Mouse (Mus musculus): Measurements from ENCODE around the gene Fgfr1op. TPM values are rescaled to one million over a fixed set of nuclear protein-coding genes. Genes with fewer than 3 reads are reported as not detected.

The Fgfr1op gene
- polyA plus RNA-seq, 1 experiment from 2014 or later = 32.3 TPM

- ATAC-seq (replicated peaks; ENCODE audit: low FRiP score) (no peak), DNase-seq (ENCODE audit: low spot score) (no peak)
- Histone ChIP-seq H3K4me3 (ENCODE audit: low read depth, low read length) (no peak overlapping the region), H3K36me3 (ENCODE audit: control insufficient read depth, insufficient read depth, low read length) (no peaks in the 10 kb centered on the region), H3K4me2 (no peak overlapping the region), H3K27ac (ENCODE audit: low read depth, low read length) (no peak overlapping the region), H3K27me3 (replicated peaks; ENCODE audit: control insufficient read depth, insufficient read depth, low read length) (no peaks in the 10 kb centered on the region), H3K9ac (ENCODE audit: low read depth, low read length) (no peak overlapping the region), H3K4me1 (replicated peaks; ENCODE audit: control insufficient read depth, insufficient read depth, low read length) (no peaks in the 10 kb centered on the region), H3K9me3 (ENCODE audit: control insufficient read depth, low read length) (no peaks in the 10 kb centered on the region)
- WGBS = 75% methylated on average over 5 of the region's 5 CpGs
These were observed 41.4 kb downstream of the Fgfr1op start for GRCm38 (mm10) chr17:8206691-8207090.

GRCm38 (mm10) chr17:8209696-8210095, 44.4 kb downstream of the Fgfr1op start:
- Histone ChIP-seq H3K27me3 (replicated peaks; ENCODE audit: control insufficient read depth, insufficient read depth, low read length) (no peaks in the 10 kb centered on the region), H3K36me3 (ENCODE audit: control insufficient read depth, insufficient read depth, low read length) (no peaks in the 10 kb centered on the region), H3K4me2 (no peak overlapping the region), H3K4me1 (replicated peaks; ENCODE audit: control insufficient read depth, insufficient read depth, low read length) (no peaks in the 10 kb centered on the region), H3K27ac (ENCODE audit: low read depth, low read length) (no peak overlapping the region), H3K9ac (ENCODE audit: low read depth, low read length) (no peak overlapping the region), H3K9me3 (ENCODE audit: control insufficient read depth, low read length) (no peaks in the 10 kb centered on the region), H3K4me3 (ENCODE audit: low read depth, low read length) (no peak overlapping the region)
- ATAC-seq (replicated peaks; ENCODE audit: low FRiP score) (no peak), DNase-seq (ENCODE audit: low spot score) (no peak)
- 82% methylated on average over 2 of the region's 2 CpGs for WGBS

DNA sequence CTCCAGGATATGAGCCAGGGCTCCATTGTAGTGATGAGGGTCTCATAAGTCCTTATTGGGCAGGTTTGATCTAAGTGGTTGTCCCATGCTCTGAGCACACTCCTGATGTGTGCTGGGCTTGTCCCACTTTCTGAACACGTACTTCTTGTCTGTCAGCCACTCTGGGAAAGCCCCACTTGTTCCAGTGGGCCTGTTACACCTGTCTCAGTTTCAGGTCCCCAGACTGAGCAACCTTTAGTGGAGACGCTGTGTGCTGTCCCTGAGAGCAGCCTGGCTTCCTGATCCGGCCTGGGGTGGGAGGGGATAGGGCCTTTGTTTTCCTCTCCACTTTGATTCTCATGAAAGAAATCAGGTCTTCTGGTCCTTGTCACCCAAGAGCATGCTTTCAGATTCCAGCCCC, 44.9 kb downstream of the Fgfr1op start:
- H3K36me3 ChIP-seq (ENCODE audit: control insufficient read depth, insufficient read depth, low read length) = no peaks in the 10 kb centered on the region
- no peaks in the 10 kb centered on the region for H3K4me1 ChIP-seq (replicated peaks; ENCODE audit: control insufficient read depth, insufficient read depth, low read length)
- H3K27me3 ChIP-seq (replicated peaks; ENCODE audit: control insufficient read depth, insufficient read depth, low read length) = no peaks in the 10 kb centered on the region
- no peak for DNase-seq (ENCODE audit: low spot score)
- H3K4me2 ChIP-seq = no peak overlapping the region
- no peak overlapping the region for H3K27ac ChIP-seq (ENCODE audit: low read depth, low read length)
- no peak overlapping the region for H3K9ac ChIP-seq (ENCODE audit: low read depth, low read length)
- whole genome bisulfite sequencing = 69% methylated on average over 3 of the region's 3 CpGs
- H3K9me3 ChIP-seq (ENCODE audit: control insufficient read depth, low read length) = no peaks in the 10 kb centered on the region
- H3K4me3 ChIP-seq (ENCODE audit: low read depth, low read length) = no peak overlapping the region
- ATAC-seq (replicated peaks; ENCODE audit: low FRiP score) = no peak

DNA sequence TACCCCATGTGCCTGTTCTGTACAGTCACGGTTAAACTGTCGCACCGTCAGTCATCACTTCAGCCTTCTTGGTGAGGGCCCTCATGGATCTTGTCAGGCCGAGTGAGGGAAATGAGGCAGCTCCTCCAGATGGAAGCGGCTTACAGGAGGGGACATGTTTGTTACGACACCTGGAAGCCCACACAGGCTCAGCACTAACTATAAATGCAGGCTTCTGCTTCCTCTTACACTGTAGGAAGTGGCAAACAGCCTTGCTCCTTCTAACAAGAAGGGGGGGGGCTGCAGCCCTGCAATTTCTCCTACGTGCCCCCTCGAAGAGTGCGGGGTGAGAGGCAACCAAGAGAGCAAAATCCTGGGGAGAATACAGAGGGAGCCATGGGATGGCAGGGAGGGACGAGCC, 45.4 kb downstream of the Fgfr1op start:
- no peaks in the 10 kb centered on the region for H3K9me3 ChIP-seq (ENCODE audit: control insufficient read depth, low read length)
- H3K4me2 ChIP-seq = no peak overlapping the region
- H3K4me3 ChIP-seq (ENCODE audit: low read depth, low read length) = no peak overlapping the region
- no peaks in the 10 kb centered on the region for H3K36me3 ChIP-seq (ENCODE audit: control insufficient read depth, insufficient read depth, low read length)
- WGBS = 62% methylated on average over 10 of the region's 10 CpGs
- no peak for DNase-seq (ENCODE audit: low spot score)
- no peak for ATAC-seq (replicated peaks; ENCODE audit: low FRiP score)
- H3K27ac ChIP-seq (ENCODE audit: low read depth, low read length) = no peak overlapping the region
- H3K9ac ChIP-seq (ENCODE audit: low read depth, low read length) = no peak overlapping the region
- H3K4me1 ChIP-seq (replicated peaks; ENCODE audit: control insufficient read depth, insufficient read depth, low read length) = no peaks in the 10 kb centered on the region
- H3K27me3 ChIP-seq (replicated peaks; ENCODE audit: control insufficient read depth, insufficient read depth, low read length) = no peaks in the 10 kb centered on the region

DNA sequence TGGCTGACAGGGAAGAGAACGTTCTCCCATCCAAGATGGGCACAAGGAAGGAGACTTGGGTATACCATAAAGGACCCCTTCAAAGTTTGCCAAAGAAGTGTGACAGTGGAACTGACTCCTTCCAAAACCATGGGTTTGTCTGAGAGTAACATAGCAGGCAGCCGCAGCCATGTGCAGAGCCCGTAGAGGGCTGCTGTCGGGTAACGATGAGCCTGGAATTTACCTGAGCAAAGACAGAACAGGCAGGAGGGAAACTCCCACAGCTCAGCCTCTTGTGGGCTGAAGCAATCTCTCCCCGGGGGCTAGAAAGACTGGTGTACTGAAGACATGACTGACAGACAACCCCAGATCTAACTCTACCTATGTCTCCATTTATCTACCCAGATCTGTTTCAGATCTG, 46.1 kb downstream of the Fgfr1op start:
- H3K4me2 ChIP-seq = no peak overlapping the region
- WGBS = 79% methylated on average over 6 of the region's 6 CpGs
- no peak for DNase-seq (ENCODE audit: low spot score)
- H3K36me3 ChIP-seq (ENCODE audit: control insufficient read depth, insufficient read depth, low read length) = no peaks in the 10 kb centered on the region
- no peaks in the 10 kb centered on the region for H3K27me3 ChIP-seq (replicated peaks; ENCODE audit: control insufficient read depth, insufficient read depth, low read length)
- no peak overlapping the region for H3K27ac ChIP-seq (ENCODE audit: low read depth, low read length)
- no peak overlapping the region for H3K9ac ChIP-seq (ENCODE audit: low read depth, low read length)
- ATAC-seq (replicated peaks; ENCODE audit: low FRiP score) = no peak
- H3K4me1 ChIP-seq (replicated peaks; ENCODE audit: control insufficient read depth, insufficient read depth, low read length) = no peaks in the 10 kb centered on the region
- H3K4me3 ChIP-seq (ENCODE audit: low read depth, low read length) = no peak overlapping the region
- no peaks in the 10 kb centered on the region for H3K9me3 ChIP-seq (ENCODE audit: control insufficient read depth, low read length)

DNA sequence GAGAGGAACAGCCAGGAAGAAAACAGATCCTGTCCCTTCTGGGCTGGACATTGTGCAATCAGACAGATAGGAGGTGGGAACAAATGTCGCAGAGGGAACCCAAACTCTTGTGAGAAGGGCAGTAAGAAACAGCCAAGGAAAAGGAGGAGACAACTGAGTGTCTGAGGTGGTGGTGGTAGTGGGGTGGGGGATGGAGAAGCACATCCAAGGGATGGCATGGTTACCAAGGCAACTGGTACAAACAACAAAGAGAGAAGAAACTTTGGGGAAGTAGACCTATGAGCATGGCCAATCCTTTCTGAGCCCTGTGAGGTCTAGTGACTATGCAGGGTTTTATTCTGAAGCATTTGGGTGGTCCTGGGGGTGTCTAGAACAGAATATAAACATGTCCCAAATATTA, 49.1 kb downstream of the Fgfr1op start:
- H3K4me3 ChIP-seq (ENCODE audit: low read depth, low read length) = no peak overlapping the region
- no peaks in the 10 kb centered on the region for H3K9me3 ChIP-seq (ENCODE audit: control insufficient read depth, low read length)

GRCm38 (mm10) chr17:8215016-8215745, 49.9 kb downstream of the Fgfr1op start:
- Histone ChIP-seq H3K4me1 (replicated peaks; ENCODE audit: control insufficient read depth, insufficient read depth, low read length) (no peaks in the 10 kb centered on the region), H3K9ac (ENCODE audit: low read depth, low read length) (no peak overlapping the region), H3K9me3 (ENCODE audit: control insufficient read depth, low read length) (no peaks in the 10 kb centered on the region), H3K27me3 (replicated peaks; ENCODE audit: control insufficient read depth, insufficient read depth, low read length) (no peaks in the 10 kb centered on the region), H3K36me3 (ENCODE audit: control insufficient read depth, insufficient read depth, low read length) (no peaks in the 10 kb centered on the region), H3K4me2 (no peak overlapping the region), H3K4me3 (ENCODE audit: low read depth, low read length) (no peak overlapping the region), H3K27ac (ENCODE audit: low read depth, low read length) (no peak overlapping the region)
- 81% methylated on average over 12 of the region's 12 CpGs for WGBS
- ATAC-seq (replicated peaks; ENCODE audit: low FRiP score) (no peak), DNase-seq (ENCODE audit: low spot score) (no peak)

More for the DNA sequence above, 49.1 kb downstream of the Fgfr1op start:
- DNase-seq (ENCODE audit: low spot score) = no peak
- no peaks in the 10 kb centered on the region for H3K27me3 ChIP-seq (replicated peaks; ENCODE audit: control insufficient read depth, insufficient read depth, low read length)
- no peak for ATAC-seq (replicated peaks; ENCODE audit: low FRiP score)
- no peak overlapping the region for H3K27ac ChIP-seq (ENCODE audit: low read depth, low read length)
- no peaks in the 10 kb centered on the region for H3K4me1 ChIP-seq (replicated peaks; ENCODE audit: control insufficient read depth, insufficient read depth, low read length)
- H3K9ac ChIP-seq (ENCODE audit: low read depth, low read length) = no peak overlapping the region
- no peaks in the 10 kb centered on the region for H3K36me3 ChIP-seq (ENCODE audit: control insufficient read depth, insufficient read depth, low read length)
- WGBS = 68% methylated on average over 1 of the region's 1 CpGs
- no peak overlapping the region for H3K4me2 ChIP-seq

DNA sequence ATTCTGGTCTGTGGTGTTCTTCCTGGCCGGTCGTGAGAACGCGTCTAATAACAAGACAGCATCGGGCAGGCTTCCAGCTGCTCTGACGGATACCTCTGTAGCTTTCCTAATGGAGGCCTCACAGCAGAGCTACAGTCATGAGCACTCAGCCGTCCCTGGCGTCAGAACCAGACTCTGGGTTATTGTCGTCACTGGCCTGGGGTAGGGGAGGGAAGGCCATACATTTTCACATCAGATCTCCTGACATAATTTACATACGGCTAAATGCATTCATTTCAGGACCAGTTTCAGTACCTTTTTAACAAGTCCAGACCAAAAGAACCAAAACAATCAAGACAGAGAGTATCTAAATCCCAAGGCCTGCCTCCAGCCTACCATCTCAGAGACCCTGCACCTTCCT, 57.9 kb downstream of the Fgfr1op start:
- Histone ChIP-seq H3K9ac (ENCODE audit: low read depth, low read length) (no peak overlapping the region), H3K4me2 (no peak overlapping the region), H3K4me3 (ENCODE audit: low read depth, low read length) (no peak overlapping the region), H3K9me3 (ENCODE audit: control insufficient read depth, low read length) (no peaks in the 10 kb centered on the region), H3K27me3 (replicated peaks; ENCODE audit: control insufficient read depth, insufficient read depth, low read length) (no peaks in the 10 kb centered on the region), H3K4me1 (replicated peaks; ENCODE audit: control insufficient read depth, insufficient read depth, low read length) (no peaks in the 10 kb centered on the region), H3K27ac (ENCODE audit: low read depth, low read length) (no peak overlapping the region), H3K36me3 (ENCODE audit: control insufficient read depth, insufficient read depth, low read length) (no peaks in the 10 kb centered on the region)
- ATAC-seq (replicated peaks; ENCODE audit: low FRiP score) (no peak), DNase-seq (ENCODE audit: low spot score) (no peak)
- WGBS = 92% methylated on average over 10 of the region's 10 CpGs

DNA sequence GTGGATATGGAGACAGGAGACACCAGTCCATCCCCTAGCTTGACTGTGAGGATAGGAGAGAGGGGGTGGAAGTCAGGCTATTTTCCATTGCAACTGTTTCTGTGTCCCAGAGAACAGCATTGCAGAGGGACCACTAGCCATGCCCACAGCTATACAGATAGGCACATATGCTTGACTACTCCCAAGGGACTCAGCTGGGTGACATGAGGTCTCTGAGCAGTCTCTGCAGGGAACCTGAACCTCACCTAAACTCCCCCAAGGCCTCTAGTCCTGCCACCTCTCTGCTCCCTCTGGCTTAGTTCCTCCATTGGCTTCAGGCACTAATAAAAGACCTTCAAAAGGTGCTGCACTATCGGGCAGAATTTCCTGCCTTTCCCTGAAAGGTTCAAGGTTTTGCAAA, 58.8 kb downstream of the Fgfr1op start:
- no peak overlapping the region for H3K4me2 ChIP-seq
- H3K27ac ChIP-seq (ENCODE audit: low read depth, low read length) = no peak overlapping the region
- H3K36me3 ChIP-seq (ENCODE audit: control insufficient read depth, insufficient read depth, low read length) = no peaks in the 10 kb centered on the region
- ATAC-seq (replicated peaks; ENCODE audit: low FRiP score) (no peak), DNase-seq (ENCODE audit: low spot score) (no peak)
- H3K4me1 ChIP-seq (replicated peaks; ENCODE audit: control insufficient read depth, insufficient read depth, low read length) = no peaks in the 10 kb centered on the region
- H3K4me3 ChIP-seq (ENCODE audit: low read depth, low read length) = no peak overlapping the region
- H3K9ac ChIP-seq (ENCODE audit: low read depth, low read length) = no peak overlapping the region
- 55% methylated on average over 1 of the region's 1 CpGs for WGBS
- no peaks in the 10 kb centered on the region for H3K9me3 ChIP-seq (ENCODE audit: control insufficient read depth, low read length)
- H3K27me3 ChIP-seq (replicated peaks; ENCODE audit: control insufficient read depth, insufficient read depth, low read length) = no peaks in the 10 kb centered on the region
